23 mouse cellular contexts compared by ENCODE assay signal in genomic region chr13:41376111-41376510, GRCm38 (mm10).
"Had no signal": no experiment of that assay in that cellular context is flagged by ENCODE, and none has a peak within 500 bp of the region (broad histone marks: within the 10 kb centered on the region; RNA-seq: fewer than 3 reads in every experiment).

No protein-coding gene starts in this region.

- H3K36me3 ChIP-seq: heart, embryonic 12.5 days; hindbrain, embryonic 10.5 days; hindbrain, embryonic 12.5 days; limb, embryonic 13.5 days; limb, embryonic 15.5 days; liver, embryonic 12.5 days had no signal

- H3K9ac ChIP-seq: heart, embryonic 12.5 days; hindbrain, embryonic 12.5 days; hindbrain, embryonic 14.5 days; limb, embryonic 13.5 days; limb, embryonic 15.5 days; liver, embryonic 12.5 days; liver, embryonic 14.5 days had no signal

- H3K9me3 ChIP-seq: heart, embryonic 12.5 days; hindbrain, embryonic 10.5 days; hindbrain, embryonic 12.5 days; limb, embryonic 13.5 days; limb, embryonic 15.5 days; liver, embryonic 12.5 days had no signal

- DNase-seq: gastrocnemius, adult 2 months; gastrocnemius, postnatal 10 days; gastrocnemius, postnatal 25 days; heart, adult 2 months; heart, postnatal 10 days; heart, postnatal 4 days; kidney, adult 11 months; kidney, adult 8-10 months; kidney, postnatal 10 days; kidney, postnatal 36 days; layer of hippocampus, adult 9-11 months; layer of hippocampus, postnatal 36 days; left cerebral cortex, postnatal 4 days had no signal

- H3K4me1 ChIP-seq: hindbrain, embryonic 12.5 days; liver, embryonic 12.5 days had no signal

- H3K27me3 ChIP-seq: heart, embryonic 12.5 days; hindbrain, embryonic 12.5 days; limb, embryonic 15.5 days; liver, embryonic 12.5 days had no signal

- ATAC-seq: hindbrain, postnatal 0 days; intestine, embryonic 16.5 days; liver, embryonic 12.5 days had no signal

- H3K4me2 ChIP-seq: heart, embryonic 12.5 days; hindbrain, embryonic 12.5 days; hindbrain, embryonic 14.5 days; limb, embryonic 13.5 days; limb, embryonic 15.5 days; liver, embryonic 12.5 days had no signal

- H3K4me3 ChIP-seq: gastrocnemius, adult 2 months; heart, adult 2 months; heart, embryonic 12.5 days; hindbrain, embryonic 10.5 days; hindbrain, embryonic 12.5 days; limb, embryonic 13.5 days; limb, embryonic 15.5 days; liver, embryonic 12.5 days had no signal

- H3K27ac ChIP-seq: gastrocnemius, adult 2 months; heart, adult 2 months; hindbrain, embryonic 10.5 days; hindbrain, embryonic 12.5 days; hindbrain, embryonic 14.5 days; hindbrain, postnatal 0 days; limb, embryonic 13.5 days; limb, embryonic 15.5 days; liver, embryonic 12.5 days; liver, embryonic 14.5 days had no signal
